Mouse (Mus musculus): ENCODE measurements around the gene Sycn. TPM values are rescaled to one million over a fixed set of nuclear protein-coding genes. Genes with fewer than 3 reads are reported as not detected.

Gene Sycn
- polyA plus RNA-seq (2017; shearing (Covaris generic)): not detected

GRCm38 (mm10) chr7:28540526-28540925 is at the start of gene Sycn:
Gene Sycn (plus strand): TSS chr7:28540885.

GRCm38 (mm10) chr7:28510405-28510974 is 30.2 kb upstream of the Sycn start, which contains the start of gene Ifnl2:
Gene Ifnl2 (minus strand): TSS chr7:28510455.

GRCm38 (mm10) chr7:28522536-28522935 is 18.1 kb upstream of the Sycn start, which contains the start of gene Ifnl3:
Gene Ifnl3 (plus strand): TSS chr7:28522836.

GRCm38 (mm10) chr7:28547154-28547553 is 6.5 kb downstream of the Sycn start, which contains the start of gene Nccrp1:
Gene Nccrp1 (minus strand): TSS chr7:28547254.

Other genes starting within 250 kb of the Sycn start
- under 1 TPM in 1 of 2 experiments, not detected in 1; 0.75 TPM for gene Selenov, start 249.7 kb upstream of the Sycn start, polyA plus RNA-seq (2017; shearing (Covaris generic))
- under 1 TPM in 1 of 2 experiments, not detected in 1; 0.83 TPM for gene Dll3, start 238.6 kb upstream of the Sycn start, polyA plus RNA-seq (2017; shearing (Covaris generic))
- gene Timm50, start 228.8 kb upstream of the Sycn start, polyA plus RNA-seq (2017; shearing (Covaris generic)): 10 to 100 TPM; 74.5 to 88.5 TPM
- 100 to 1,000 TPM; 165 to 199 TPM for gene Supt5, start 202.1 kb upstream of the Sycn start, polyA plus RNA-seq (2017; shearing (Covaris generic))
- 100 to 1,000 TPM; 680 to 735 TPM for gene Rps16, start 190.2 kb upstream of the Sycn start, polyA plus RNA-seq (2017; shearing (Covaris generic))
- gene Plekhg2, start 168.3 kb upstream of the Sycn start, polyA plus RNA-seq (2017; shearing (Covaris generic)): 10 to 100 TPM; 67.3 to 73.4 TPM
- 100 to 1,000 TPM; 254 to 461 TPM for gene Zfp36, start 160.6 kb upstream of the Sycn start, polyA plus RNA-seq (2017; shearing (Covaris generic))
- gene Med29, start 148.2 kb upstream of the Sycn start, polyA plus RNA-seq (2017; shearing (Covaris generic)): 10 to 100 TPM; 27.4 to 29.1 TPM
- 100 to 1,000 TPM; 116 to 155 TPM for gene Paf1, start 147.9 kb upstream of the Sycn start, polyA plus RNA-seq (2017; shearing (Covaris generic))
- gene Gmfg, start 103.4 kb upstream of the Sycn start, polyA plus RNA-seq (2017; shearing (Covaris generic)): 100 to 1,000 TPM; 310 to 538 TPM
- gene Lrfn1, start 88.9 kb upstream of the Sycn start, polyA plus RNA-seq (2017; shearing (Covaris generic)): 1 to 10 TPM in 1 of 2 experiments, under 1 TPM in 1; 0.86 to 5.1 TPM
- gene Ifnl2, start 30.4 kb upstream of the Sycn start, polyA plus RNA-seq (2017; shearing (Covaris generic)): under 1 TPM in 1 of 2 experiments, not detected in 1; 0.48 TPM
- gene Ifnl3, start 18.0 kb upstream of the Sycn start, polyA plus RNA-seq (2017; shearing (Covaris generic)): under 1 TPM in 1 of 2 experiments, not detected in 1; 0.60 TPM
- gene Nccrp1, start 6.4 kb downstream of the Sycn start, polyA plus RNA-seq (2017; shearing (Covaris generic)): not detected
- gene Samd4b, start 57.3 kb downstream of the Sycn start, polyA plus RNA-seq (2017; shearing (Covaris generic)): 10 to 100 TPM; 23.9 to 30.0 TPM
- gene Pak4, start 57.3 kb downstream of the Sycn start, polyA plus RNA-seq (2017; shearing (Covaris generic)): 1 to 10 TPM; 6.3 to 8.7 TPM
- gene Acp7, start 90.4 kb downstream of the Sycn start, polyA plus RNA-seq (2017; shearing (Covaris generic)): under 1 TPM in 1 of 2 experiments, not detected in 1; 0.28 TPM
- gene Fbxo27, start 152.0 kb downstream of the Sycn start, polyA plus RNA-seq (2017; shearing (Covaris generic)): 10 to 100 TPM in 1 of 2 experiments, 1 to 10 TPM in 1; 3.2 to 15.0 TPM
- gene Fbxo17, start 175.9 kb downstream of the Sycn start, polyA plus RNA-seq (2017; shearing (Covaris generic)): 10 to 100 TPM; 16.2 to 19.2 TPM
- gene Mrps12, start 200.9 kb downstream of the Sycn start, polyA plus RNA-seq (2017; shearing (Covaris generic)): 10 to 100 TPM; 78.0 to 82.9 TPM
- gene Sars2, start 201.1 kb downstream of the Sycn start, polyA plus RNA-seq (2017; shearing (Covaris generic)): 10 to 100 TPM; 17.3 to 28.8 TPM
- gene Ccer2, start 215.3 kb downstream of the Sycn start, polyA plus RNA-seq (2017; shearing (Covaris generic)): not detected
- 10 to 100 TPM; 86.5 to 91.3 TPM for gene Sirt2, start 225.8 kb downstream of the Sycn start, polyA plus RNA-seq (2017; shearing (Covaris generic))
- 10 to 100 TPM; 89.5 to 96.2 TPM for gene Nfkbib, start 226.6 kb downstream of the Sycn start, polyA plus RNA-seq (2017; shearing (Covaris generic))
- 100 to 1,000 TPM; 273 to 344 TPM for gene Rinl, start 248.1 kb downstream of the Sycn start, polyA plus RNA-seq (2017; shearing (Covaris generic))